Mouse (Mus musculus) CH12.LX (cell line): Measurements from ENCODE around the gene Rpn2. TPM values are rescaled to one million over a fixed set of nuclear protein-coding genes. Genes with fewer than 3 reads are reported as not detected.

Experiments used
- DNase-seq: peaks from one replicate; pipeline ENCODE4 v3.0.0-alpha.2; 2013; ENCODE audit errors: extremely low read depth
- H3K27ac ChIP-seq: 2 replicates; pipeline ENCODE4 v1.5.1; 2012; ENCODE audit warnings: low read depth, mild to moderate bottlenecking, control low read depth, moderate library complexity; ENCODE audit not compliant: insufficient read depth
- H3K27me3 ChIP-seq: replicated peaks from 2 replicates; pipeline ENCODE3; 2012; ENCODE audit warnings: inconsistent platforms
- H3K36me3 ChIP-seq, 2 experiments: replicated peaks in 1 of 2; 2 replicates each; pipeline versions ENCODE3 to v1.6.1; 2012; ENCODE audit warnings: inconsistent platforms in 1 of 2, low read length in 1 of 2, mild to moderate bottlenecking in 1 of 2, mixed read lengths in 1 of 2, moderate library complexity in 1 of 2; ENCODE audit not compliant: control insufficient read depth in 1 of 2, insufficient read depth in 1 of 2
- H3K4me1 ChIP-seq, 2 experiments: 2 replicates each; pipeline ENCODE4 v1.6.1; 2012; ENCODE audit warnings: inconsistent platforms in 1 of 2, moderate library complexity in 1 of 2; ENCODE audit not compliant: insufficient read depth in 2 of 2, control insufficient read depth in 1 of 2
- H3K4me2 ChIP-seq: 2 replicates; pipeline ENCODE4 v1.6.1; 2012; ENCODE audit warnings: low read depth, mild to moderate bottlenecking, control low read depth; ENCODE audit not compliant: poor library complexity, insufficient read depth, severe bottlenecking
- H3K4me3 ChIP-seq, 3 experiments: fragments of 150-350 bp in 1 of 3; sonication (generic) in 1 of 3; replicated peaks in 1 of 3; 2 replicates each; pipeline versions ENCODE3 to v1.5.1; 2011 to 2012; ENCODE audit warnings: low read depth in 2 of 3, low read length in 2 of 3, mild to moderate bottlenecking in 2 of 3, moderate library complexity in 2 of 3, control low read depth in 1 of 3, improper control_type of control experiment in 1 of 3, inconsistent platforms in 1 of 3, mixed read lengths in 1 of 3; ENCODE audit not compliant: poor library complexity in 1 of 3
- H3K79me2 ChIP-seq: replicated peaks from 2 replicates; pipeline ENCODE4 v1.6.1; 2012; ENCODE audit warnings: mild to moderate bottlenecking, moderate library complexity; ENCODE audit not compliant: control insufficient read depth, poor library complexity, insufficient read depth, severe bottlenecking; ENCODE audit errors: extremely low read depth
- H3K9ac ChIP-seq: 2 replicates; pipeline ENCODE4 v1.6.1; 2012; ENCODE audit warnings: low read depth, mild to moderate bottlenecking, control low read depth, moderate library complexity; ENCODE audit not compliant: insufficient read depth
- H3K9me3 ChIP-seq: replicated peaks from 2 replicates; pipeline ENCODE3; 2012; ENCODE audit warnings: low read length, inconsistent platforms, mixed read lengths
- BHLHE40 ChIP-seq: IDR thresholded peaks from 2 replicates; pipeline ENCODE4 v1.6.1; 2011; ENCODE audit warnings: mild to moderate bottlenecking, low read depth, low read length, improper control_type of control experiment
- E2F4 ChIP-seq: IDR thresholded peaks from 2 replicates; pipeline ENCODE4 v1.6.1; 2011; ENCODE audit warnings: low read depth, low read length, improper control_type of control experiment; ENCODE audit not compliant: insufficient replicate concordance
- ELF1 ChIP-seq: IDR thresholded peaks from 2 replicates; pipeline ENCODE4 v1.6.1; 2014; ENCODE audit warnings: low read depth, mild to moderate bottlenecking, inconsistent platforms, low read length, improper control_type of control experiment
- ETS1 ChIP-seq: conservative IDR thresholded peaks from 2 replicates; pipeline ENCODE4 v1.6.1; 2012; ENCODE audit warnings: low read depth, mild to moderate bottlenecking, inconsistent platforms, low read length, improper control_type of control experiment, moderate library complexity
- JUN ChIP-seq: IDR thresholded peaks from 2 replicates; pipeline ENCODE4 v1.6.1; 2011; ENCODE audit warnings: low read depth, mild to moderate bottlenecking, low read length, improper control_type of control experiment, moderate library complexity; ENCODE audit not compliant: insufficient read depth
- JUND ChIP-seq: conservative IDR thresholded peaks from 2 replicates; pipeline ENCODE4 v1.6.1; 2011; ENCODE audit warnings: low read depth, low read length, improper control_type of control experiment
- KAT2A ChIP-seq: IDR thresholded peaks from 2 replicates; pipeline ENCODE4 v1.6.1; 2012; ENCODE audit warnings: low read length, improper control_type of control experiment, inconsistent platforms; ENCODE audit not compliant: insufficient replicate concordance
- MAFK ChIP-seq: IDR thresholded peaks from 2 replicates; pipeline ENCODE4 v1.6.1; 2011; ENCODE audit warnings: low read length, improper control_type of control experiment; ENCODE audit not compliant: insufficient replicate concordance
- MAX ChIP-seq: IDR thresholded peaks from 2 replicates; pipeline ENCODE4 v1.6.1; 2011; ENCODE audit warnings: low read length, improper control_type of control experiment
- MAZ ChIP-seq: IDR thresholded peaks from 2 replicates; pipeline ENCODE4 v1.6.1; 2012; ENCODE audit warnings: low read depth, mild to moderate bottlenecking, inconsistent platforms, low read length, improper control_type of control experiment, moderate library complexity
- NELFE ChIP-seq: IDR thresholded peaks from 2 replicates; pipeline ENCODE4 v1.6.1; 2011; ENCODE audit warnings: low read depth, low read length, improper control_type of control experiment
- PAX5 ChIP-seq: IDR thresholded peaks from 2 replicates; pipeline ENCODE4 v1.6.1; 2012; ENCODE audit warnings: low read length, inconsistent platforms, mixed read lengths
- RCOR1 ChIP-seq: conservative IDR thresholded peaks from 2 replicates; pipeline ENCODE4 v1.6.1; 2012; ENCODE audit warnings: low read depth, mild to moderate bottlenecking, inconsistent platforms, low read length, improper control_type of control experiment
- UBTF ChIP-seq: IDR thresholded peaks from 2 replicates; pipeline ENCODE4 v1.6.1; 2012; ENCODE audit warnings: low read depth, mild to moderate bottlenecking, inconsistent platforms, low read length, improper control_type of control experiment, moderate library complexity
- USF1 ChIP-seq: IDR thresholded peaks from 2 replicates; pipeline ENCODE4 v1.6.1; 2014; ENCODE audit warnings: low read depth, mild to moderate bottlenecking, inconsistent platforms, low read length, improper control_type of control experiment
- dilution Hi-C: fragments of 300-500 bp; cut with MboI; formaldehyde crosslinking; loops from 2 replicates; pipeline ENCODE4 v1.14.3; 2020; ENCODE audit warnings: low sequenced_read_pairs; ENCODE audit not compliant: extremely low pct_unique_long_range_greater_than_20kb, extremely low pct_ligation_motif_present
- in situ Hi-C: fragments of 300-500 bp; cut with MboI; formaldehyde crosslinking; loops from 3 replicates; pipeline ENCODE4 v1.14.3; 2019; ENCODE audit warnings: low sequenced_read_pairs, low pct_ligation_motif_present, low pct_unique_long_range_greater_than_20kb, mixed read lengths
- polyA plus RNA-seq: library from polyadenylated mRNA; unstranded; fragments of >175 nt; gene quantifications from 2 replicates; pipeline ENCODE4 v1.2.1, GENCODE M21; 2012; ENCODE audit warnings: low read depth; ENCODE audit not compliant: insufficient read length
- total RNA-seq, 2 experiments: library from RNA; depleted of rRNA; stranded (reverse); fragments of 300-350 nt in 1 of 2; fragments of >200 nt in 1 of 2; gene quantifications; 2 replicates each; pipeline ENCODE4 v1.2.3; 2012 to 2014

The Rpn2 gene
- total and polyA plus RNA-seq, 3 experiments, result 296 to 336 (median 301) TPM

- Histone ChIP-seq H3K79me2 (no peaks in the 10 kb centered on the region), H3K36me3 (no peaks in the 10 kb centered on the region), H3K27ac (no peak overlapping the region), H3K27me3 (peaks cover 52% of the 10 kb centered on the region), H3K4me3 (no peak overlapping the region), H3K9me3 (no peaks in the 10 kb centered on the region), H3K4me2 (no peak overlapping the region), H3K9ac (no peak overlapping the region), H3K4me1 (no peaks in the 10 kb centered on the region)
- in situ Hi-C loops, result no loop called here
- dilution Hi-C loops, result no loop called here
- no peak for TF ChIP-seq JUN
- no peak for TF ChIP-seq E2F4
- no peak for TF ChIP-seq ELF1
- TF ChIP-seq USF1, result no peak
- TF ChIP-seq BHLHE40, result no peak
- no peak for TF ChIP-seq JUND
- no peak for TF ChIP-seq PAX5
- TF ChIP-seq KAT2A, result no peak
- no peak for DNase-seq
Observed at GRCm38 (mm10) chr2:157235946-157236345, 42.9 kb upstream of the Rpn2 start.

- no peak for DNase-seq
- dilution Hi-C loops (no loop called here), in situ Hi-C loops (no loop called here)
- Histone ChIP-seq H3K9me3 (peaks cover 9% of the 10 kb centered on the region), H3K4me2 (no peak overlapping the region), H3K4me3 (no peak overlapping the region), H3K27me3 (peaks cover 17% of the 10 kb centered on the region), H3K4me1 (peaks cover 2 to 4% of the 10 kb centered on the region in 2 experiments; a peak in 1 of 4 replicates), H3K9ac (no peak overlapping the region)
- no peak for TF ChIP-seq ETS1
- no peak for TF ChIP-seq MAZ
- no peak for TF ChIP-seq E2F4
- TF ChIP-seq JUN, result no peak
- TF ChIP-seq MAFK, result no peak
- TF ChIP-seq MAX, result no peak
- TF ChIP-seq NELFE, result no peak
- no peak for TF ChIP-seq RCOR1
- TF ChIP-seq UBTF, result no peak
- TF ChIP-seq, all 38 proteins: peak for 0
- Histone ChIP-seq H3K79me2 (no peaks in the 10 kb centered on the region), H3K36me3 (no peaks in the 10 kb centered on the region), H3K27ac (no peak overlapping the region)
Observed at GRCm38 (mm10) chr2:157245001-157245400, 33.8 kb upstream of the Rpn2 start.
